Mouse (Mus musculus) cerebellum, postnatal 4 days (tissue): ENCODE measurements at regions not wholly inside any gene's neighbourhood (a gene's known extent, or its start where the extent isn't known, plus 50 kb on each side); places are given as distances from the start of the nearest gene placed in this dataset.

Experiments used
- DNase-seq, 2 experiments: peaks; one replicate each; pipeline ENCODE4 v3.0.0; 2022; ENCODE audit warnings: low spot score in 2 of 2, mixed read lengths in 1 of 2

GRCm38 (mm10) chr14:105056171-105056570 is 121.0 kb downstream of the Rbm26 start:
- DNase-seq: no peak

- DNase-seq: no peak
Observed at GRCm38 (mm10) chr14:105038798-105039197, 138.3 kb downstream of the Rbm26 start.

DNA sequence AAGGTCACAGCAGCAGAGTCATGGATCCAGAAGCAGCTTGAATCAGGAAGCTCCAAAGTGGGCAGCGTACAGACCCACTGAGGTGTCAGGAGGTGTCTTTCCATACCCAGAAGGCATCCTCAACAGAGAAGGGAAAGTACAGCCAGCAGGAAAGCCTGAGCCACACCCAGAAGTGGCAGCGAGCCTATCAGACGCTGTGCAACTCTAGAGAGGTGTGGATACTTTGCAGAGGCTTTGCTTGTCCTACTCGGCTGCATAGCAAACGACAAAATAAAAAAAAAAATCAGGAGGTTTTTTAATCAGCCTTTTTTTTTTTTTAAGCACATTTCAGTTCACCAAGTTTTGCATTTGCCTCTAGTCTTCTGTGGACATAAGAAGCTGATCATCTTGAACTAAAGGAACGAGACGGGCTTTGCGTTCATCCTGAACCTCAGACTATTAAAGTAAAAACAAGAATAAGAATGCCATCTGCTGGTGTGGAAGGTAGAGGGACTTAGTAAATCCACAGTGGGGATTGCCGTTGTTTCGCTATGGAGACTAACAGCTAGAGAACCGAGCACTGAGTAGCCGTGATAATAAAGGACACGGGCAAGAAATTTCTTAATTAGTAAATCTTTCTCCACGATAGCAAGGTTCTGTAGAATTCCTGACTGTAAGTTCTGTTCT is 142.3 kb downstream of the Rbm26 start:
- no peak for DNase-seq

GRCm38 (mm10) chr14:105019971-105020370 is 157.2 kb downstream of the Rbm26 start:
- DNase-seq: no peak

GRCm38 (mm10) chr14:105016089-105016846 is 160.9 kb downstream of the Rbm26 start:
- DNase-seq: no peak

GRCm38 (mm10) chr14:105015278-105015677 is 161.8 kb downstream of the Rbm26 start:
- no peak for DNase-seq

GRCm38 (mm10) chr14:105010742-105011141 is 166.4 kb downstream of the Rbm26 start:
- no peak for DNase-seq

- DNase-seq: no peak
Observed at GRCm38 (mm10) chr14:105008331-105008730, 168.8 kb downstream of the Rbm26 start.

GRCm38 (mm10) chr14:104994066-104994465 is 183.1 kb downstream of the Rbm26 start:
- no peak for DNase-seq

GRCm38 (mm10) chr14:104966046-104966445 is 211.1 kb downstream of the Rbm26 start:
- no peak for DNase-seq

DNA sequence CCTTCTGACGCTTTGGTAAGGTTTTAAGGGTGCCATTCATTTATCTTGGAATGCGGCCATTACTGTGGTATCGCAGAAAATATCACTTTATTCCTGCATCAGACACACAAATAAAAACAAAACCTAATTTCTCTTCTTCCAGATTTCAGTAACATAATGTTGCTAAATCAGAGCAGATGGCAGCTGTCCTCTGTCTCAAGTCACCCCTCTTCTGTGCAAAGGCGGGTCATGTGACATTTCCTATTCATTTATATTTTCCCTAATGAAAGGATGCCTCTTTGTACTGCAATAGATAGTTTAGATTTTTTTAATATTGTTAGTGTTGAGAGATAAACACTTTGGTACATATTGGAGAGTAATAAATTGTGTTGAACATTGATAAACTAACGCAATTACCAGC is 233.7 kb downstream of the Rbm26 start:
- DNase-seq: no peak

GRCm38 (mm10) chr14:104939961-104940360 is 237.2 kb downstream of the Rbm26 start:
- DNase-seq: no peak

GRCm38 (mm10) chr14:104937083-104937864 is 239.9 kb downstream of the Rbm26 start:
- no peak for DNase-seq

DNA sequence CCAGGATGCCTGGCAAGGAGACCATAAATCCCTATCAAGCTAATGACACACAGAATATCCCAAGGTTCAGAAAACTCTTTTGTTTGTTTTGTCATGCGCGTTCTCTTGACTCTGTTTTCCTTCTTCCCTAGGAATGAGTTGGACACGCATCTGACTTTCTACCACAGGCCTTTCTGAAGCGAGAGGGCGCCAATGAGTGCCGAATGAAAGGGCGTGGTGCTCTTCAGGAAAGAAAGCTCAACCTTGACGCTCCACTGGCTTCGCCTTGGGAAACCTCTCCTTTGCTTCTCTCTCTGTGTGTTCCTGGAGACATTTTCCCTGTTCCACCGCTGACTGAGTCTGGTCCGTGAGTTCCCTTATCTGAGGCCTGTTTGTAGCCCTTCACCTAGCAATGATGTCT is 241.2 kb downstream of the Rbm26 start:
- no peak for DNase-seq

GRCm38 (mm10) chr14:104905706-104906105 is 271.4 kb downstream of the Rbm26 start:
- DNase-seq: no peak

DNA sequence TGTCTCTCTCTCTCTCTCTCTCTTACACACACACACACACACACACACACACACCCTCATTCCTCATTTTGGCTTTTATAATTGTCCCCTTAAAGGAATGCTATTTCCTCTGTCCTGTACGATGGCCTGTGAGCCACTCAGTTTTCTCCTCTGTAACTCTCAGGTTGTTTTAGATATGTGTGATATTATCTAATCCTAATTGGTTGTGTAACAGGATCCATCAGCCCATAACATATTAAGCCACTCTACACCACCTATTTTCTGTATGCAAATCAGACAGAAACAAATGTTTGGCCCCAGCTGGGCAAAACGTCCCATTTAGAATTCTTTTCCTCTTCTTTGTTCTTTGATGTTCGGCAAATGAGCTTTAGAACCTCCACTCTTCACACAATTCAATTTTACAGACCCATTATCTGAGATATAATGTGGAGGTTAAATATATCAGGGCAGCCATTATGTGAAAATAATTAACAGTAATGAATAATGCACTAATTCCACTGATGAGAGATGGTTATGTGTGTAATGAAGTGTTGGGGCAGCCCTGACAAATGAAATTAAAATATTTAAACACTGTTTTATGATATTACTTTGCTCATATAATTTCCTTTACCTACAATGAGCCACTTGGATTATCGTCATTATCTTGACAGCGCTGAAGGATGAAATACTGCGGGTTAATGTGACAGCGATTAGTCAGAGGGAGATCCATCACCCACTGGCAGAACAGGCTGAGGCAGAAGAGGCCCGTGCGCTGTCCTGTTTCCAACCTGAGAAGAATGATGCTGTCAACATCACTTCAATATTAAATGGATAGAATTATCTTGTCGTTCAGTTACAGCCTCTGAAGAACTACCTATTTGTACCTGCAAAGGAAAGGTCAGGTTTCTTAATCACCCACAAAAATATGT is 274.8 kb downstream of the Rbm26 start:
- no peak for DNase-seq

- no peak for DNase-seq
Observed at GRCm38 (mm10) chr14:104901072-104901471, 276.1 kb downstream of the Rbm26 start.

GRCm38 (mm10) chr14:104871203-104871602 is 305.9 kb downstream of the Rbm26 start:
- no peak for DNase-seq

- DNase-seq: no peak
Observed at GRCm38 (mm10) chr14:104867540-104867939, 309.6 kb downstream of the Rbm26 start.

GRCm38 (mm10) chr14:104863881-104864280 is 313.2 kb downstream of the Rbm26 start:
- no peak for DNase-seq

DNA sequence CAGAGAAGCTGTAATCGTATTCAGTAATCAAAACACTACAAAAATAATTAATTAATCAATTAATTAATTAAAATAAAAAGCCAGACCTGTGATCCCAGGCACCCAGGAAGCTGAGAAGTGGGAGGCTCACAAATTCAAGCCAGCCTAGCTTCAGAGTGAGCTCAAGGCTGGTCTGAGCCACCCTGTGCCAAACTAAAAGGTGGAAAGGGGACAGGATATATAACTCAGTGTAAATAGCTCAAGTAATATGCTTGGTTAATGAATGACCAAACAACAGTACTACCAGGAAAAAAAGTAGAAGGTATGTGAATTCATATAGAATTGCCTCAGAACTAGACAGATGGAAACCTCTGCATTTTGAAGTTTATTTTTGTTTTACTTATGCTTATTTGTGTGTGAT is 321.2 kb downstream of the Rbm26 start:
- no peak for DNase-seq
